Mouse (Mus musculus): ENCODE measurements around the gene Btbd9. TPM values are rescaled to one million over a fixed set of nuclear protein-coding genes. Genes with fewer than 3 reads are reported as not detected.

Gene Btbd9
- polyA plus RNA-seq, 1 experiment: 21.6 TPM

DNA sequence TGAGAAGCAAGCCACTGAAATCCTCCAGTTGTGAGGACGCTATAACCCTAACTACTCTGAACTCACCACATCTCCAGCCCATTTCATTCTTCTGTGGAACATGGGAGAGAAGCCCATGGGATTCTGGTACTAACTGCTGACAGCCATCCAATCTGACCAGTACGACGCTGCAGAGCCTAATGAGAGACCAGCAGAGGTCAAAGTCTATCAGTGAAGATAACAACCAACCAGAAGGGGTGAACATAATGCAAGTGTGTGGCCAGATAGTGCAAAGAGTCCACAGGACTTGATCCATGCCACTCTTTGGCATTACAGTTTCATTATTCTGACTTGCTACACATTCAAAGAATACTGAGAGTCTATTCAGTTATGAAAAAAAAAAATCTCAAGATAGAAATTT is 160.6 kb downstream of the Btbd9 start:
- Histone ChIP-seq H3K9me3 (replicated peaks; ENCODE audit: control insufficient read depth, insufficient read depth, low read length, poor library complexity, severe bottlenecking) (no peaks in the 10 kb centered on the region; the same call in 1 of the 2 replicates), H3K27ac (ENCODE audit: insufficient read depth, low read length) (no peak overlapping the region), H3K4me1 (ENCODE audit: control insufficient read depth, insufficient read depth, low read length) (no peaks in the 10 kb centered on the region), H3K36me3 (ENCODE audit: control insufficient read depth, insufficient read depth, low read length, poor library complexity, severe bottlenecking) (no peaks in the 10 kb centered on the region), H3K27me3 (ENCODE audit: control insufficient read depth, insufficient read depth, low read length, poor library complexity, severe bottlenecking) (no peaks in the 10 kb centered on the region), H3K4me3 (ENCODE audit: low read depth, low read length) (no peak overlapping the region), H3K9ac (ENCODE audit: low read depth, poor library complexity, severe bottlenecking) (no peak overlapping the region)
- TF ChIP-seq CTCF (IDR thresholded peaks at IDR 0.05; ENCODE audit: low read depth, low read length) (no peak), EP300 (IDR thresholded peaks at IDR 0.05; ENCODE audit: insufficient read depth, low read depth, low read length) (no peak), POLR2A (IDR thresholded peaks at IDR 0.05; ENCODE audit: insufficient read depth, low read length) (no peak)

DNA sequence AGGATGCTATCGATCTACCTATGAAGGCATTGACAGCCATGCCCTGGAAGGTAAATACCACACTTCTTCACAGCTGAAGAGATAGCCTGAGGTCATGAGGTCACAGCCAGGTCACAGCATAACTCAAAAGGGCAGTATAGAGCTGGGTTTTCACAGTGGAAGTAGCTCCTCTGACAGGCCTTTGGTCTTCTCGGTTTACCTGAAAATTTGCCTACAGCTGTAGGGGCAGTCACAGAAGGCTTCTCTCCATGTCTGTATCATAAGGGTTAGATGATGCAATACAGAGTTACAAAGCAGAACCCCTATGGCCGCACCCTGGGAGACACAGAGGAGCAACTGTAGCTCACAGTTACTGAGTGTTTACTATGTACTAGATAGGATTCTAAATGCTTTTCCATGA is 163.3 kb downstream of the Btbd9 start:
- TF ChIP-seq POLR2A (IDR thresholded peaks at IDR 0.05; ENCODE audit: insufficient read depth, low read length) (no peak), EP300 (IDR thresholded peaks at IDR 0.05; ENCODE audit: insufficient read depth, low read depth, low read length) (no peak), CTCF (IDR thresholded peaks at IDR 0.05; ENCODE audit: low read depth, low read length) (no peak)
- no peaks in the 10 kb centered on the region for H3K4me1 ChIP-seq (ENCODE audit: control insufficient read depth, insufficient read depth, low read length)
- H3K36me3 ChIP-seq (ENCODE audit: control insufficient read depth, insufficient read depth, low read length, poor library complexity, severe bottlenecking): no peaks in the 10 kb centered on the region
- H3K27ac ChIP-seq (ENCODE audit: insufficient read depth, low read length): no peak overlapping the region
- H3K9me3 ChIP-seq (replicated peaks; ENCODE audit: control insufficient read depth, insufficient read depth, low read length, poor library complexity, severe bottlenecking): no peaks in the 10 kb centered on the region
- H3K27me3 ChIP-seq (ENCODE audit: control insufficient read depth, insufficient read depth, low read length, poor library complexity, severe bottlenecking): no peaks in the 10 kb centered on the region
- H3K9ac ChIP-seq (ENCODE audit: low read depth, poor library complexity, severe bottlenecking): no peak overlapping the region
- no peak overlapping the region for H3K4me3 ChIP-seq (ENCODE audit: low read depth, low read length)

DNA sequence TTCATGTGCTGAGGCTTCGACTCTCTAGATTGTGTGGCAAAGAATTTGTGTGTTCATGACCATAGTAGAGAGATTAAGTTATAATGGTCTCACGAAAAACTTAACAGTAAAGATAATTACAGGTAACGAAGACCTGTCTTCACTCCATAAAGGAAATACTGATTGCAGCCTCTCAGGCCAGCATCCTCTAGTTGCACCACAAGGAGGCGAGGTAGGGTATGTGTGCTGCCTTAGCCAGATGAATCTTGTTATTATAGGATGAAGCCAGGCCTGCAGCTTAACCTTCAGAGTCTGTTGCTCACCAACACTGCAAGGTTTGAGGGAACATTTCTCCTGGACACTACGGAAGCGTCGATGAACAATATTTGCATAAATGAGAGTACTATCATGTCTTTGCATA is 170.3 kb downstream of the Btbd9 start:
- Histone ChIP-seq H3K36me3 (ENCODE audit: control insufficient read depth, insufficient read depth, low read length, poor library complexity, severe bottlenecking) (no peaks in the 10 kb centered on the region), H3K27me3 (ENCODE audit: control insufficient read depth, insufficient read depth, low read length, poor library complexity, severe bottlenecking) (no peaks in the 10 kb centered on the region), H3K4me3 (ENCODE audit: low read depth, low read length) (no peak overlapping the region), H3K9ac (ENCODE audit: low read depth, poor library complexity, severe bottlenecking) (no peak overlapping the region), H3K27ac (ENCODE audit: insufficient read depth, low read length) (no peak overlapping the region), H3K4me1 (ENCODE audit: control insufficient read depth, insufficient read depth, low read length) (no peaks in the 10 kb centered on the region), H3K9me3 (replicated peaks; ENCODE audit: control insufficient read depth, insufficient read depth, low read length, poor library complexity, severe bottlenecking) (peaks cover 5% of the 10 kb centered on the region)
- TF ChIP-seq POLR2A (IDR thresholded peaks at IDR 0.05; ENCODE audit: insufficient read depth, low read length) (no peak), EP300 (IDR thresholded peaks at IDR 0.05; ENCODE audit: insufficient read depth, low read depth, low read length) (no peak), CTCF (IDR thresholded peaks at IDR 0.05; ENCODE audit: low read depth, low read length) (no peak)

DNA sequence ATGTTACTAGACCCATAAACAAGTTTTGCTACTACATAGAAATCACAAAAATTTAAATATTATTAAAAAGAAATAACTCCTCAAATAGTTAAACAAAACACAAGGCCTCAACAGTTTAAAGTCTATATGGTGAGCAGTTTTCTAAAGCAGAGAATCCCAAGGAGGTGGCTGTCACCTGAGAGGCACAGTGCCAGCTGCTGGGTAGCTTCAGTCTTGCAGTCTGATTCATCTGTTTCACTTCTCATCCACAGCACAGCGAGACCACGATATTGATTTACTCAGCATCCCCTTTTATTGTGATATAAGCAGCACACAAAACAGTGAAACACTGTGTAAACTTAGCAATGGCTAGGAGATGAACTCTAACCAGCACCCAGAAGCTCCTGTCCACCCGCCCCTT is 173.4 kb downstream of the Btbd9 start:
- Histone ChIP-seq H3K4me3 (ENCODE audit: low read depth, low read length) (no peak overlapping the region), H3K4me1 (ENCODE audit: control insufficient read depth, insufficient read depth, low read length) (no peaks in the 10 kb centered on the region), H3K27me3 (ENCODE audit: control insufficient read depth, insufficient read depth, low read length, poor library complexity, severe bottlenecking) (no peaks in the 10 kb centered on the region), H3K36me3 (ENCODE audit: control insufficient read depth, insufficient read depth, low read length, poor library complexity, severe bottlenecking) (no peaks in the 10 kb centered on the region), H3K27ac (ENCODE audit: insufficient read depth, low read length) (no peak overlapping the region), H3K9ac (ENCODE audit: low read depth, poor library complexity, severe bottlenecking) (no peak overlapping the region), H3K9me3 (replicated peaks; ENCODE audit: control insufficient read depth, insufficient read depth, low read length, poor library complexity, severe bottlenecking) (peaks cover 5% of the 10 kb centered on the region)
- no peak for TF ChIP-seq POLR2A (IDR thresholded peaks at IDR 0.05; ENCODE audit: insufficient read depth, low read length)
- TF ChIP-seq EP300 (IDR thresholded peaks at IDR 0.05; ENCODE audit: insufficient read depth, low read depth, low read length): no peak
- no peak for TF ChIP-seq CTCF (IDR thresholded peaks at IDR 0.05; ENCODE audit: low read depth, low read length)

DNA sequence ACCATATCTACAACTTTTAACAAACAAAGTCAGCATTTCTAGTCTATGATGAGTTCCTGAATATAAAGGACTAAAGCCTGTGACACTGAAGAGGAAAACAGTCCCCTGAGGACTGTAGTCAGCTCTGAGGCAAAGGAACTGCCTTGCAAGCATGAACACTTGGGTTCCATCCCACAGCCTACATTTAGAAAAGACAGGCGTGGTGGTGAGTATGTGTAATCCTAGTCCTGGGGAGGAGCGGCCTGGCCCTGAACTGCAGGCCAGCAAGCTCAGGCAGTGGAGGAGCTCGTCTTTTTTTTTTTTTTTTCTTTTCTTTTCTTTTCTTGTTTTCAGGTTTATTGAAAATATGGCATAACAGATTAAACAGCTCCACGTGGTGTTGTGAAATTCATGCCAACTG is 181.0 kb downstream of the Btbd9 start:
- Histone ChIP-seq H3K9ac (ENCODE audit: low read depth, poor library complexity, severe bottlenecking) (no peak overlapping the region), H3K27me3 (ENCODE audit: control insufficient read depth, insufficient read depth, low read length, poor library complexity, severe bottlenecking) (no peaks in the 10 kb centered on the region), H3K9me3 (replicated peaks; ENCODE audit: control insufficient read depth, insufficient read depth, low read length, poor library complexity, severe bottlenecking) (no peaks in the 10 kb centered on the region), H3K4me1 (ENCODE audit: control insufficient read depth, insufficient read depth, low read length) (no peaks in the 10 kb centered on the region), H3K27ac (ENCODE audit: insufficient read depth, low read length) (no peak overlapping the region), H3K4me3 (ENCODE audit: low read depth, low read length) (no peak overlapping the region), H3K36me3 (ENCODE audit: control insufficient read depth, insufficient read depth, low read length, poor library complexity, severe bottlenecking) (no peaks in the 10 kb centered on the region)
- TF ChIP-seq CTCF (IDR thresholded peaks at IDR 0.05; ENCODE audit: low read depth, low read length) (no peak), EP300 (IDR thresholded peaks at IDR 0.05; ENCODE audit: insufficient read depth, low read depth, low read length) (no peak), POLR2A (IDR thresholded peaks at IDR 0.05; ENCODE audit: insufficient read depth, low read length) (no peak)

DNA sequence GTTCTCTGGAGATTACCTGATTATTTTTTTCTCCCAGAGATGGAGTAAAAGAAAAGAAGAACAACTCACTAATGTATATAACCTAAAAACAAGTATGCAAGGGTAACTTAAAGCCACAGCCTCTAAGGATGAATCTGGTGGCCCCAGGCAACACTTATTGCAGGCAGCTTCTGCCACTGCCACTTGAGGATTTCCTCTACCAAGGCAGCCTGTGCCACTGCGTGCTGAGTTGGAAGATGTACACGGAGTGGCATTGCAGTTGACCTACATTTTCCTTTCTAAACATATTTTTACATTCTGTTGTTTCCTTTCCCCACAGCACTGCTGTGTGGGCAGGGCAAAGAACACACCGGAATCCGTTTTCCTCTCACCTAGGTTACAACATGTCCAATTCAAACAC is 184.3 kb downstream of the Btbd9 start:
- no peak overlapping the region for H3K9ac ChIP-seq (ENCODE audit: low read depth, poor library complexity, severe bottlenecking)
- H3K9me3 ChIP-seq (replicated peaks; ENCODE audit: control insufficient read depth, insufficient read depth, low read length, poor library complexity, severe bottlenecking): no peaks in the 10 kb centered on the region
- no peaks in the 10 kb centered on the region for H3K36me3 ChIP-seq (ENCODE audit: control insufficient read depth, insufficient read depth, low read length, poor library complexity, severe bottlenecking)
- TF ChIP-seq CTCF (IDR thresholded peaks at IDR 0.05; ENCODE audit: low read depth, low read length) (no peak), EP300 (IDR thresholded peaks at IDR 0.05; ENCODE audit: insufficient read depth, low read depth, low read length) (no peak), POLR2A (IDR thresholded peaks at IDR 0.05; ENCODE audit: insufficient read depth, low read length) (no peak)
- no peaks in the 10 kb centered on the region for H3K27me3 ChIP-seq (ENCODE audit: control insufficient read depth, insufficient read depth, low read length, poor library complexity, severe bottlenecking)
- no peak overlapping the region for H3K27ac ChIP-seq (ENCODE audit: insufficient read depth, low read length)
- H3K4me1 ChIP-seq (ENCODE audit: control insufficient read depth, insufficient read depth, low read length): no peaks in the 10 kb centered on the region
- H3K4me3 ChIP-seq (ENCODE audit: low read depth, low read length): no peak overlapping the region
